Mouse (Mus musculus) left cerebral cortex, postnatal 25 days (tissue): ENCODE measurements around the gene Rhbdf1. TPM values are rescaled to one million over a fixed set of nuclear protein-coding genes. Genes with fewer than 3 reads are reported as not detected.
A peak's percentile ranks its signal among the peaks of the same experiment; 100 is the strongest.

Experiments
- DNase-seq, 2 experiments: peaks; one replicate each; pipeline ENCODE4 v3.0.0; 2022; ENCODE audit warnings: low spot score in 2 of 2, mixed read lengths in 1 of 2
- intact Hi-C: fragments of 180-260 bp; cut with DNase I; formaldehyde crosslinking; loops from one replicate; pipeline ENCODE4 v1.15.1; 2025
- total RNA-seq, 2 experiments: library from RNA; stranded (reverse); gene quantifications; 2 replicates each; pipeline ENCODE4 v1.2.3; 2021

The Rhbdf1 gene
- total RNA-seq, 2 experiments from 2014 or later: 13.5 to 15.7 TPM

DNA sequence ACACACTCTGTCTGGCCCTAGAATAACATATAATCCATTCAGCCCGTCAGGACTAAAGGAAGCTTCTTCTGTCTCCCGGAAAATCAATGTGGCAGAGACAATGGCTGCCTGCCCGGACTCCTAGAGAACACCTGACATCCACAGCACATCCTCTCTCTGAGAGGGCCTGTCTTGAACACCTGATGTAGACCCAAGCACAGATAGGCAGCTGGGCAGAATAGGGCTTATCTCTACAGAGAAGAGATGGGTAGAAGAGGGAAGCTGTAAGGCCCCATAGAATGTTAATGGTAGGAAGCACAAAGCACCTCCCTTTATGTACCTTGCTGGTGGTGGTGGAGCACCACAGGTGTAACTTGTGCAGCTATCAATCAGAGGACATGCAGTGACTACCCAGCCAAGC, 20.1 kb upstream of the Rhbdf1 start:
- intact Hi-C loops: no loop called here
- DNase-seq: no peak

DNA sequence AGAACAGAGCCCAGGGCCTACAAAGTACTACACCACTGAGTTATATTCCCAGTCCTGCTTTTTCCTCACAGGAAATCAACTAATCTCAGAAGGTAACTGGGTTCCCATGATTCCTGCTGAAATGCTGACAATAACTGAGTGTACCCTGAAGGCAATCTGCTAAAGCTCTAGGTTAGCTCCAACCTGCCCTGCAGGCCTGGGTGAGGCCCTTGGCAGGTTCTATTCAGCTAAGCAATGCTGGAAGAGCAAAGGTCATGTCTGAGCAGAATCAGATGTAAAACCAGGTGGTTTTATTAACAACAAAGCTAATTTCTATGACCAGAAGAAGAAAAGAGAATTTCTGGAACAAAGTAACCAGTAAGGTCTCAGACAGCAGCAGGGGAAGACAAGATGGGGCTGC, 19.3 kb upstream of the Rhbdf1 start:
- intact Hi-C loops: no loop called here
- no peak for DNase-seq

DNA sequence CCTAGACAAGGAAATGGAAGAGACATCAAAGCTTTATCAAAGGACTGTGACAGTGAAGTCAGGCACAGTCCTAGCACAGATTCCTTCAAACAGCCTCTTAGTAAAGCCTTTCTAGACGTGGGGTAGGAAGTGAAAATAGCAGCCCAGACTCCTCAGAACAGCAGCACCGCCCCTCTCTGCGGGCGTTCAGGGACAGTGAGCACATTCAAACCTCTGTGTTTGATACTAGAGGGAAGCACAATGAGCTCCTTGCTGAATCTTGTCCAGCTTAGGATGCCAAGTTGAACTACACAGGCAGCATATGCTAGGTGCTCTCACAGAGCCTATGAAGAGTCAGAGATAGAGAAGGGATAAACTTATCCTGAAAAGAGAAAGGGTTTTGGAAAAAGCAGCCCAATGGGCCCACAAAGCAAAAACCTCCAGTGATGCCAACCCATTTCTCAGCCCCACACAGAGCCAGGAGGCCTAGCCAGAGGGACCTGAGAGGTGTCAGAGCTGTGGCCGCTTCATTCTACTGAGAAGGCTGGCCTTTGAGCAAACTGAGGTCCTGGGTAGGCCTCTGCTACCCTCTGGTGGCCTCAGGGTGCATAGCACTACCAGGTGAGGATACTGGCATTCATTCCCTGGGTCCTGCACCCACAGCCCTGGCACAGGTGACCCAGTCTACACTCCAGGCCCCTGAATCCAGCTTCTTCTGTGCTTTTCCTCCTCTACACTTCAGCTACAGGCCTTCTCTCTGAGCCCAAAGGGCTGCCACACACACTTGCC, 16.2 kb upstream of the Rhbdf1 start:
- intact Hi-C loops: loop anchor here (1.0 to 10.0 kb wide), 3 partner anchors 21 to 563 kb away; partner anchors contain the start of gene Bod1
- peak; percentile 73 to 86 for DNase-seq

DNA sequence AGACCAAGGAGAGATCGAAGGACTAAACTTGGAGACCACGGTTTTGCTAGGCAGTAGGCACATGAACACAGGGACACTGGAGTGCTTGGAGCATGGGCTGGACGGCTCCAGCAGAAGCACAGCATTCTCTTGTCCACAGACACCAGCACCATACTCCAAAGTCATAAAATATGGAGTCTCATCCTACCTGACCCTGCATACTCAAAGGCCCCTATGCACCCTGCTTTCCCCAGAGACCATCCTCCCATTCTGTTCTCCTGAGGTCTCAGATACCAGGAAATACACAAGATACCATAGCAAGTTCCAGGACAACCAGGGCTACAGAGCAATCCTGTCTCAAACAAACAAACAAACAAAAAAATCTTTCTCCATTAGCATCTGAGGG, 15.3 kb upstream of the Rhbdf1 start:
- DNase-seq: no peak
- intact Hi-C loops: loop anchor here (10.0 kb wide), 1 partner anchor 563 kb away; the partner anchor contains the start of gene Bod1

DNA sequence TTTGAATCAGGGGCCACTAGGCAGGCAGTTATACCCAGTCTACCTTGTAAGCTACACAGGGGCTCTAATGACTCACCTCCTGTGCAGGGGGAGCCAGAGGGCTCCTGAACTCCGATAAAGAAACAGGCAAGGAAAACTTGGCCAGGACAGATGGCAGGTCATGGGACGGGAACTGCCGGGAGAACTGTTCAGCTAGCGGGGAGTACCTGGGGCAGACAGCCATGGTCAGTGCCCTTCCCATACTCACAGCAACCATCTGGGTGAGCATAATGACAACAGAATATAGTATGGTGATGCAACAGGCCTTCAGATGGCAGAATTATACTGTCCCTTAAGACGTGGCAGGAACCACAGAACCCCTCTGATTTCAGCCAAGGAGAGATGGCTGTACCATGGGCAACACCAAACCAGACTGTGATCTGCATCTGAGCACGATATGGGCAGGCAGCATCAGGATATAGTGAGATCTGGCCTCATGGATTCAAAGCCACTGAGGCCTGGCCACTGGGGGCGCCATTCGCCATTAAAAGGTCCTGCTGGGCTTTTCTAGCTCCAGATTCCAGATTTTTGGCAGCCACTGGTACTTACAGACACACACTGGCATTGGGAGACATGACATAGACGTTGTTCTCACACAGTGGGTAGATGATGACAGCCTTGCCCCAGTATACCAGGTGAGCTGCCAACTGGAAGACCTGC, 14.8 kb upstream of the Rhbdf1 start:
- intact Hi-C loops: loop anchor here (10.0 kb wide), 1 partner anchor 562 kb away; the partner anchor contains the start of gene Bod1
- DNase-seq: no peak

DNA sequence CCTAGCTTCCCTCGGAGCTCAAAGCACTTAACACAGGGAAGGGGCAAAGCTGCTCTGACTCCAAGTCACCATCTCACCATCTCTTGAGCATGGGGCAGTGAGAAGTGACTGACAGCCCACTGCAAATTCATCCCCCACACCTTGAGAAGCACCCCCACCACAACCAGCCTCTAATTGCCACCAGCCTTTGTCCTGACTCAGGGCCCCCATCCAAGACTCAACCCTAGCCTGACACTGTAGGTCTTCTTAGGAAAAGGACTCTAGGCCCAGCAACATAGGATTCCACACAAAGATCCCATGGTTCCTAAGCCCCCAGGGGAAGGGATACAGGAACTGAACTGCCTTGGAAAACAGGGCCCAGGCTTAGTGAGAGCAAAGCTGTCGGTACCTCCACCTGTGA, 14.0 kb upstream of the Rhbdf1 start:
- no peak for DNase-seq
- intact Hi-C loops: loop anchor here (10.0 kb wide), 1 partner anchor 561 kb away; the partner anchor contains the start of gene Bod1

DNA sequence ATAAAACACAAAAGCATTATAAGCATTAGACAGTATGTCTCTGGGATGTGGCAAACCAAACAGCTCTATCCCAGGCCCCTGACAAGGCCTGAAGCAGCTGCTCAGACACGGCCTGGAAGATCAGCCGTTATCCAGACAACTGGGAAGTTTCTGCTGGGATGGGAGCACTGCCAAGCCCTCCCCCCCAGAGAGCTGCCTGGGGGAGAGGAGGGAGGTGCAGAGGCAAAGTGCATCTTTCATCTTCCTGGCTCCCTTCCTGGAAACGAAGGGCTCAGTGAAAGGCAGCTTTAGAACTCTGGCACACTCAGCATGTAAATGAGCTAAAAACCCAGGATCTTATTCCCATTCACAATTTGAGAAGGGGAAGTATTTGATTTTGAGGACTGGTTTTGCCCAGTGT, 13.5 kb upstream of the Rhbdf1 start:
- DNase-seq: peak; percentile 63 to 83
- intact Hi-C loops: loop anchor here (10.0 kb wide), 1 partner anchor 561 kb away; the partner anchor contains the start of gene Bod1

DNA sequence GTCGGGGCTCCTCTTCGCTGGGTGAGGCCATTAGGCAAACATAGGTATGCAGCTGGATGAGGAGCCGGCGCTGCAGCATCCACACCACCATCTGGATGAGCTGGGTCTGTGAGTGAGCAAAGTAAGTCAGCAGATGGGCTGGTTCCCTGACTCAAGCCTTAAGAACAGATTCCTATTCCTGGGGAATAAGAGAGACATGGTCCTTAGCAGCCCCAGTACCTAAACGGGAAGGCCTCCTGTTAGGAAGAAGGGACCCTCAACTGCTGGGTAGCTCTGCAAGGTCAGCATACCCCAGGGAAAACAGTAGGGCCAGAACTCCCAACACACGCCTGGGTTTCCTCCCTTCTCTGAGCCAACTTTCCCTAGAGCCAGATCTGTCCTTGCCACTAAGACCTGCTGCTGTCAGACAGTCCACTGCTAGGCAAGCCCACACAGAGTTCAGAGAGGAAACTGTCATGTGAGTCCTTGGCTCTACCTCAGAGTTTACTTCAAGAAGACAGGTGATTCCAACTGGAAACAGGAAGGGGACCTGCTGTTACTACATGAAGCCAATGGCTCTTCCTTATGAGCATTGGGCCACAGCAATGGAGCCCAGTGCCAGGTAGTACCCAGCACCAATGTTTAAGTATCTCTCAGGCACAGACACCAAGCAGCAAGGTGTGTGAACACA, 12.9 kb upstream of the Rhbdf1 start:
- DNase-seq: no peak
- intact Hi-C loops: loop anchor here (10.0 kb wide), 1 partner anchor 560 kb away; the partner anchor contains the start of gene Bod1

DNA sequence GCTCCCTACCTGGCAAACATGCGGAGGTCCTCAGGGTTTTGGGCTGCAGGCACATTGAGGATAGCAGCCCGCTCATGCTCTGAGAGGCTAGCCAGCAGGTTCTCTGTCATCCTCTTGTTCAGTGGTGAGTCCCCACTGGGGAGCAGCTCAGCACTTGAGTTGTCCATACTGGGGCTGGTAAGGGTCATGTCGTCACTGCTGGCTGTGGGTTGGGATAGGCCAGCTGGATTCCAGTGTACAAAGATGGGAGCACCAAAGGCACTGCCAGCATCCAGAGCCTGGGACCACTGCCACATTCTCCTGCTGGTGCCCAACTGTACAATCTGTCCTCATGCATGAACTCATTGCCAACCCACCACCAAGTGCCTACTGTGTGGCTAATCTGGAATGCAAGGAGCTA, 11.8 kb upstream of the Rhbdf1 start:
- intact Hi-C loops: loop anchor here (10.0 kb wide), 1 partner anchor 559 kb away; the partner anchor contains the start of gene Bod1

DNA sequence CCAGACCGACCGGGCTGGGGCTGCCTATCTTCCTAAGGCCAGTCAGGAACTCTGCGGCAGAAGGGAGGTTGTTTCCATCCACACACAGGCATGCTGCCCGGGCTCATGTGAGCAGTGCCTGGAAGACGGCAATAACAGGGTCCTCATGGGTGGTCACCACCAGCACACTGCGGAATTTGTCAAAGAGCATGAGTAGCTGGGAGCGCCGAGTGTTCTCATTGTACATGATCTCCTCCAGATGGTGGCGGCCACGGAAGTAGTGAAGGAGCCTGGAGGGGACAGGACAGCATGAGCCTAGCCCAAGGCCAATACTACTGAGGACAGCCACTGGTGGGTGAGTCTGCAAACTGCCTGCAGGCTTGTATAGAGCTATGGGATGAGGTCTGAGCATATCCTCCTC, 10.7 kb upstream of the Rhbdf1 start:
- intact Hi-C loops: loop anchor here (10.0 kb wide), 1 partner anchor 558 kb away; the partner anchor contains the start of gene Bod1
- no peak for DNase-seq

More for the DNA sequence above, 11.8 kb upstream of the Rhbdf1 start:
- no peak for DNase-seq

DNA sequence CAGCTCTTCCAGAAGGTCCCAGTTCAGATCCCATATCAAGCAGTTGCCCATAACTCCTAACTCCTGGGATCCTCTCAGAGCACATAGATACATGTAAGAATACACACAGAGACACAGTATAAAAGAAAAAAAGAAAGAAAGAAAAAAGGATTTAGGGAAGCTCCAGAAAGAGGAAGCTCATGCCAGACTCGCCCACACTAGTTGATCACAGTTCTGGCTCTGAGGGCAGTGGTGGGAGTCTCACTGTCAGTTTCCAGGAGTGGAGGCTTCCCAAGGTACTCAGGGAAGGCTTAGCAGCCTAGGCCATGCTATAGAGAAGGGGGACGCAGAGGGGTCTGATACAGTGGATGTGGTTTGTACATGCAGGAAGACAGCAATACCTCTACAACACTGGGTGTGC, 9.0 kb upstream of the Rhbdf1 start:
- intact Hi-C loops: loop anchor here (10.0 kb wide), 1 partner anchor 556 kb away; the partner anchor contains the start of gene Bod1
- DNase-seq: peak in 1 of 2 experiments; percentile 88

DNA sequence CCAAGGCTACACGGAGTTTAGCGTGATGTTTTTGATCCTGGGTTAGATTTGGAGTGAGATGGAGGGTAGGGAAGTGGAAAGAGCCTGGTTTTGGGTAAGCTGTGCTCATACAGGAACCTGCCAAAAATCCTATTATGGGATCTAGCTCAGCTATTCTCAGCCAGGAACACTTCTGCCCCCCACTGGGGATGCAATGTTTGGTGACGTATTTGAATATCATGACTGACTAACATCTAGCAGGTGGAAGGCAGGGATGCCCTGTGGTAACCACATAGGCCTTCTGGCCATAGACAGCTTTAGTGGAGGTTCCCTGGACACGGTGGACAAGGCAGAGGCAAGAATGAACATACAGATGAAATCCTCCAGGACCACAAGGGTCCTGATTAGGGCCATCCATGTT, 8.1 kb upstream of the Rhbdf1 start:
- intact Hi-C loops: loop anchor here (10.0 kb wide), 1 partner anchor 555 kb away; the partner anchor contains the start of gene Bod1
- peak; percentile 56 to 84 for DNase-seq

DNA sequence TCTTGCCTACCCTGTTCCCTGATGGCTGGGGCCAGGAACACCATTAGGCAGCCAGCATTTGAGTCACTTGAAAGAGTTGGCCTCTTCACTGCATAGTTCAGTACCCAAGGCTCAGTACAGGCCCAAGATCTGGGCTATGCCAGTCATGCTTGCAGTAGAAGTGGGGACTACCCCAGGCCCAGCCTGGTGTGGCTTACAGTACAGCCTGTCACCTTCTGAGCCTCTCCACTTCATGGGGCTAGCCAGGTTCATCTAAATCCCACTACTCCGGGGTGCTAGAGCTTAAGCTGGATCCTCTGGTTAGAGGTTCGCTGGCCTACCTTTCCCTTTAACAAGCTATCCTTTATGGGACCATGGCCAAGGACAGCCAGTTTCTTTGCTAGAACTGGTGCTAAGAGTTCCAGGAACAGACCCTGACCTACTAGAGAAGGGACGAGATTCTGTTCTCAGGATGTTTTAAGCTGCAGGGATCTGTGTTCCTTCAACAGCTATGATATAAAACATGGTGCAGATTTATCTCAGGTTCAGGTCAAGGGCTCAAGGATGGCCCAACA, 6.3 kb upstream of the Rhbdf1 start:
- intact Hi-C loops: no loop called here
- DNase-seq: no peak

DNA sequence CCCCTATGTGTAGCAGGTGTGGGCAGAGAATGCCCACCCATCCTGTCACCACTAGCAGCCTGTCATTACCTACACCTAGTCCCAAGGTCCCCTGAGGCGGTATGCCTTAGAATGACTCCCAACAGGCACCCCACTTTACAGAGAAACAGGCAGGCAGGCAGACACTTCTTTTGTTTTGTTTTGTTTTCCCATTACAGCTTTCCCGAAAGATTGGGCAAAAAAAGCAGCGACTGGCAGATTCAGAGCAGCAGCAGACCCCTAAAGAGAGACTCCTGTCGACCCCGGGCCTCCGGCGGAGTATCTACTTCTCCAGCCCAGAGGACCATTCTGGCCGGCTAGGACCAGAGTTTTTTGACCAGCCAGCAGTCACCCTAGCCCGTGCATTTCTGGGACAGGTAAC, 5.5 kb upstream of the Rhbdf1 start:
- DNase-seq: no peak
- intact Hi-C loops: no loop called here

DNA sequence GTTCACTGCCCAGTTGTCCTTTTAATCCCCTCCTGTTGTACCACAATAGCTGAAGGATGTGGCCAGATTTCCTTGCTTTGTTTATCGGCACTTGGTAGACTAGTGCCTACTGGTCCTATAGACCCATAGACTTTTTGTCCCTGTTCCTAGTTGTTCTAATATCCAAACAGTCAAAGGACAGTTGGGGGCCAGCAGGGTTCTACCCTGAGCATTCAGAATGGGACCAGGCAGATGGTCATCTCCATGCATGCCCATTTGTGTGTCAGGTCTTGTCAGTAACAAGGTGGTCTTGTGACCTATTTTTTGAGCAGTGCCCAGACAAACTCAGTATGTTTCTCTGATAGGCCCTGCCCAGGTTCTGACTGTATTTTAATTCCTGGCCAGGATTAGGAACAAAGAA, 4.9 kb upstream of the Rhbdf1 start:
- intact Hi-C loops: no loop called here
- no peak for DNase-seq

DNA sequence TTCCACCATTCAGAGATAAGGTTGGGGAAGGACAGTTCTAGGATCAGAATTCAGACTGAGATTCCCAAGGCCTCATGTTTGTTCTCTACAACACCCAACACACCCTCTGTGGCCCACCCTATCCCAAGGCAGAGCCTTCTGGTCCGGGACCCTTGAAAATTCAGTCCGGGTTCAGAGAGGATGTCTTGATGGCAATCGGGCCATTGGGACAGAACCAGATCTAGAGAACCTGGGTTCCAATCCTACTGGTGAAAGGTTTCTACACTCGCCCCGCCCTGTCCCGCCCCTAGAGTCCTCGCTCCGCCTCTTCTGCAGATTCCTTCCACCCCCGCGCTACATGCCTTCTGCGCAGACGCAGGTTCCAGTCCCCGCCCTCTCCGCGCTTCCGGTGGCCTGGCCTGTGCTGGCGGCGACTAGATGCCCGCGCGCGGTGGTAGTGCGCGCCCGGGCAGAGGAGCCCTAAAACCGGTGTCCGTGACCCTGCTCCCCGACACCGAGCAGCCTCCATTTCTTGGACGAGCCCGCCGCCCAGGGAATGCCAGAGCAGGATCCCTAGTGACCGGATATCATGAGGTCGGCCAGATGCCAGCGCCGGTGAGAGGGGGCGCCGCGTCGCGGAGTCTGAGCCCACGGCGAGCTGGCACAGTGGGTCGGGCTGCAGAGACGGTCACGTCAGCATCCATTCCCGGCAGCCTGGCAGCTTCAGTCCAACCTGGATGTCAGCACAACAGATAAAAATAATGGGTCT, 4.2 kb upstream of the Rhbdf1 start, which contains the start of gene Mpg:
Gene Mpg, plus strand, starts transcription at position 382 of the 748 bp plus-strand sequence.
- peak; percentile 89 to 93 for DNase-seq
- intact Hi-C loops: no loop called here

DNA sequence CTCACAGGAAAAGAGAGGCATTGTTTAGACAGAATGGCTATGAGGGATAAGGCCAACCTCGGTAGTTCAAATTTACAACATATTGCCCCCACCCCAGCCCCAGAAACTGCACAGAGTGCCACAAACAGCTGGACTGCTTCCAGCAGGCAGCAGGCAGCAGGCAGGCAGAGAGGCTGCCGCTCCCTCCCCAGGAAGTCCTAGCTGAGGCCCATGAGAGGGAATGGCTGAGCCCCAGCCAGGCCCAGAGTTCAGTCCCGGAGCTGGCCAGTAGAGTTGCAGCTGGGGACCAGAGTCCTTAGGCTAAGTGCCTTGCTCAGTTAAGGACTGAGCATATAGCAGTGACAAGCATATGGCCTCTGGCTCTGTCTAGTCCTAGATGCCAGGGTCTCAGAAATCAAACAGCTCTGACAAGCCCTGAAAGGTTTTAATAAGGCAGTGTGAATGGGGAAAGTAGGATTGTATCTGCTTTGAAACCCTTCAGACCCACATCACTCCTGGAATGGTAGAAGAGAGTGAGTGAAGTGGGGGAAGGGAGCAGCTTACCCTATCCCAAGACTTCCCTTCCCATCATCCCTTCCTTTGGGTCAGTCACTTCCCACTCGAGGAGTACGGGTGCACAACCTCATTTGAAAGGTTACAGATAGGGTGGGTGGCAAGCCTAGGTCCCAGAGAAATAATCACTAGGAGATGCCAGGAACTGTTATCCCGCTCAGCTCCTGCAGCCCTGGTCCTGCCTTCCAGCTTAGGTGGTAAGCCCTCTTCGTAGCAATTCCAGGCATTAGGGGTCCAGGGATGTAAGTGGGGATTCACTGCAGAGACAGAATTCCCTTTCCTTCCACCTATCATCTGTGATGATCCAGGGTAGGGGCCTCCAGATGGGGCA, 3.4 kb upstream of the Rhbdf1 start:
- DNase-seq: no peak
- intact Hi-C loops: no loop called here
